Mouse (Mus musculus) bone marrow, adult 2 months (tissue): ENCODE results near the gene Ribc2.

ENCODE experiments used
- CTCF ChIP-seq: fragments of 200-500 bp; IDR thresholded peaks from 2 replicates; pipeline ENCODE4 v1.5.1; 2011; ENCODE audit warnings: low read length, control low read depth; ENCODE audit not compliant: control insufficient read depth, insufficient read depth
- POLR2A ChIP-seq: fragments of 200-500 bp; IDR thresholded peaks from 2 replicates; pipeline ENCODE4 v1.6.1; 2011; ENCODE audit warnings: low read depth, mild to moderate bottlenecking, control low read depth, low read length, borderline replicate concordance; ENCODE audit not compliant: control insufficient read depth

DNA sequence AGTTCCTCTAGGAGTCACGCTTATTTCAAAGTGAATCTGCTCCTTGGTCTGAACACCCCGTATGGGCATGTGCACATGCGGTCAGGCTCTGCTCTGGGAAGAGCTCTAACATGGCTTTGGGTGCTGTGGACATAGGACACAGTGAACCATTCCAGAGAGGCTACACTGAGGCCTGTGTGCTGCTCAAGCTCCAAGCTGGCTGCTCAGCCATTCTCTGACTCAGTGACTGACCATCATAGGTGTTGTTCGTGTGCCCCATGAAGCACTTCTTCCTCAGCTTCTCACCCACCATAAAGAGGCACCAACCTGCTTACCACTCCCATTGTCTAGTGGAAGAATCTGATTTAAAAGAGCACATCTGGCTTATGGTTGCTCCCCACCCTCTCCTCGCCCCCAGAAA is 12.4 kb downstream of the Ribc2 start:
- no peak for TF ChIP-seq POLR2A
- no peak for TF ChIP-seq CTCF
